Mouse (Mus musculus) myocyte (in vitro differentiated cells): ENCODE measurements around the gene Ntng1.

Experiments
- E2F4 ChIP-seq: IDR thresholded peaks from one replicate; pipeline ENCODE4 v1.6.1; 2011; ENCODE audit warnings: mild to moderate bottlenecking, control low read depth, moderate library complexity; ENCODE audit not compliant: insufficient read depth
- MAX ChIP-seq: IDR thresholded peaks from one replicate; pipeline ENCODE4 v1.6.1; 2011; ENCODE audit warnings: low read depth, mild to moderate bottlenecking, control low read depth
- MYOD1 ChIP-seq, 3 experiments: IDR thresholded peaks; one replicate each; pipeline ENCODE4 v1.6.1; 2011; ENCODE audit warnings: control low read depth in 2 of 3, low read depth in 2 of 3, mild to moderate bottlenecking in 2 of 3, moderate library complexity in 1 of 3; ENCODE audit not compliant: insufficient read length in 2 of 3, control insufficient read depth in 1 of 3
- POLR2A ChIP-seq: IDR thresholded peaks from one replicate; pipeline ENCODE4 v1.6.1; 2011; ENCODE audit warnings: low read depth, mild to moderate bottlenecking, control low read depth, moderate library complexity; ENCODE audit not compliant: insufficient read length
- POLR2AphosphoS2 ChIP-seq: IDR thresholded peaks from one replicate; pipeline ENCODE4 v1.6.1; 2011; ENCODE audit warnings: low read depth, control low read depth; ENCODE audit not compliant: insufficient read length
- TCF12 ChIP-seq: IDR thresholded peaks from one replicate; pipeline ENCODE4 v1.6.1; 2011; ENCODE audit warnings: mild to moderate bottlenecking, control low read depth; ENCODE audit not compliant: poor library complexity, insufficient read depth, severe bottlenecking
- USF1 ChIP-seq: IDR thresholded peaks from one replicate; pipeline ENCODE4 v1.6.1; 2011; ENCODE audit warnings: low read depth, mild to moderate bottlenecking, control low read depth, moderate library complexity

DNA sequence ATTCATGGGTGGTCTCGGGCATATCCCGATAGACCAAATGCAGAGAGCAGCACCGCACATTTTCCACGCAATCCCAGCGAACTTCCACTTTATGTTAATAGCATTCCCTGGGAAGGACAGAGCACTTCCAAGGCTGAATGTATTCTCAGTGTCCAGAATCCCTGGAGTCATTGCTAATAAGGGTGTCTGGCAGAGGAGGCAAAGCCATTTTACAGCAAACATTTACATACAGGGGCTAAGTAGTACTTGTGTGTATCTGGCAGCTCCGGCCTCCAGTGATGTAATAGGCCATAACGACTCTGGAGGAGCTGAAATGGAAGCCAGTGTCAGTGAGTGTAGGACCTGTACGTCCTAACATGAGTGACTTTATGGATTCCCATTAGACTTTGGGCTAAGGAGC is 11.5 kb downstream of the Ntng1 start:
- no peak for TF ChIP-seq POLR2A
- no peak for TF ChIP-seq USF1
- no peak for TF ChIP-seq POLR2AphosphoS2
- no peak for TF ChIP-seq E2F4
- no peak for TF ChIP-seq MYOD1 (IDR thresholded peaks at IDR 0.05; ENCODE audit: control insufficient read depth in 1 of 3, insufficient read length in 2 of 3, low read depth in 2 of 3)
- TF ChIP-seq MAX, result no peak
- no peak for TF ChIP-seq TCF12
